16 mouse cellular contexts compared by ENCODE assay signal in the genomic region with DNA sequence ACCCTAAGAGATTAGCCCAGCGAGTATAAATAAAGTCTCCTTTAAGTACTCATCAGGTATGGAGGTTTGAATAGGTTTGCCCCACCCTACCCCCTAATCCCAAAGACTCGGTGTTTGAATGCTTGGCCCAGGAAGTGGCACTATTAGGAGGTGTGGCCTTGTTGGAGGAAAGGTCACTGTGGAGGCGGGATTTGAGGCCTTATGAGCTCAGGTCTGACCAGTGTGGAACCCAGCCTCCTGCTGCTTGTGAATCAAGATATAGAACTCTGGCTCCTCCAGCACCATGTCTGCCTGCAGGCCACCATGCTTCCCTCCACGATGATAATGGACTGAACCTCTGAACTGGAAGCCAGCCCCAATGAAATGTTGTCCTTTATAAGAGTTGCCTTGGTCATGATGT.
"Had no signal": no experiment of that assay in that cellular context is flagged by ENCODE, and none has a peak within 500 bp of the region (broad histone marks: within the 10 kb centered on the region; RNA-seq: fewer than 3 reads in every experiment).

No protein-coding gene starts in this region.

- H3K9ac ChIP-seq: liver, embryonic 15.5 days; liver, postnatal 0 days; lung, embryonic 15.5 days; midbrain, embryonic 13.5 days; midbrain, embryonic 15.5 days; neural tube, embryonic 13.5 days; neural tube, embryonic 15.5 days had no signal

- ATAC-seq: lung, postnatal 0 days; midbrain, embryonic 13.5 days; midbrain, embryonic 15.5 days had no signal

- H3K9me3 ChIP-seq: liver, embryonic 15.5 days; lung, embryonic 15.5 days; megakaryocyte, embryonic 14.5 days; midbrain, embryonic 13.5 days; midbrain, embryonic 15.5 days; neural tube, embryonic 13.5 days; neural tube, embryonic 15.5 days had no signal

- H3K36me3 ChIP-seq: liver, embryonic 15.5 days; lung, embryonic 15.5 days; midbrain, embryonic 13.5 days; midbrain, embryonic 15.5 days; neural tube, embryonic 13.5 days; neural tube, embryonic 15.5 days had no signal

- H3K4me2 ChIP-seq: liver, embryonic 15.5 days; lung, embryonic 15.5 days; midbrain, embryonic 11.5 days; midbrain, embryonic 13.5 days; midbrain, embryonic 15.5 days; neural tube, embryonic 13.5 days; neural tube, embryonic 15.5 days had no signal

- H3K4me3 ChIP-seq: liver, embryonic 15.5 days; lung, embryonic 15.5 days; megakaryocyte, embryonic 14.5 days; midbrain, embryonic 13.5 days; midbrain, embryonic 15.5 days; neural tube, embryonic 13.5 days; neural tube, embryonic 15.5 days had no signal

- DNase-seq: lung, postnatal 14 days; lung, postnatal 36 days; retina, postnatal 1 day; right cerebral cortex, adult 18-20 months; thymus, postnatal 25 days had no signal

- H3K27me3 ChIP-seq: lung, embryonic 15.5 days; megakaryocyte, embryonic 14.5 days; midbrain, embryonic 13.5 days; midbrain, embryonic 15.5 days; neural tube, embryonic 13.5 days; neural tube, embryonic 15.5 days had no signal

- H3K27ac ChIP-seq: liver, embryonic 15.5 days; lung, embryonic 15.5 days; macrophage; midbrain, embryonic 13.5 days; midbrain, embryonic 15.5 days; neural tube, embryonic 13.5 days; neural tube, embryonic 15.5 days had no signal
